Mouse (Mus musculus) neural tube, embryonic 14.5 days (tissue): ENCODE measurements around the gene Slc25a17. TPM values are rescaled to one million over a fixed set of nuclear protein-coding genes. Genes with fewer than 3 reads are reported as not detected.

ENCODE experiments used
- ATAC-seq: fragments of 200-750 bp; cut with Nextera tagmentation; 2 replicates; pipeline ENCODE4 v1.8.0; 2017; ENCODE audit warnings: low read depth, mild to moderate bottlenecking, moderate TSS enrichment, moderate library complexity
- H3K27ac ChIP-seq: fragments of 300-500 bp; sonication (generic); 2 replicates; pipeline ENCODE4 v1.5.1; 2014; ENCODE audit warnings: low read depth, mild to moderate bottlenecking, control low read depth, low read length, moderate library complexity, mixed read lengths
- H3K27me3 ChIP-seq: fragments of 300-500 bp; sonication (generic); 2 replicates; pipeline ENCODE4 v1.6.1; 2014; ENCODE audit warnings: low read length; ENCODE audit not compliant: control insufficient read depth, insufficient read depth
- H3K36me3 ChIP-seq: fragments of 300-500 bp; sonication (generic); 2 replicates; pipeline ENCODE4 v1.6.1; 2014; ENCODE audit warnings: low read length, mixed read lengths; ENCODE audit not compliant: control insufficient read depth, insufficient read depth
- H3K4me1 ChIP-seq: fragments of 300-500 bp; sonication (generic); 2 replicates; pipeline ENCODE4 v1.6.1; 2014; ENCODE audit warnings: low read length; ENCODE audit not compliant: control insufficient read depth, insufficient read depth
- H3K4me2 ChIP-seq: fragments of 300-500 bp; sonication (generic); 2 replicates; pipeline ENCODE4 v1.6.1; 2014; ENCODE audit warnings: mild to moderate bottlenecking, low read depth, low read length, control low read depth
- H3K4me3 ChIP-seq: fragments of 300-500 bp; sonication (generic); 2 replicates; pipeline ENCODE4 v1.5.1; 2014; ENCODE audit warnings: low read depth, low read length, control low read depth, mixed read lengths
- H3K9ac ChIP-seq: fragments of 300-500 bp; sonication (generic); replicated peaks from 2 replicates; pipeline ENCODE4 v1.6.1; 2014; ENCODE audit warnings: low read depth, mild to moderate bottlenecking, control low read depth, low read length, mixed read lengths
- H3K9me3 ChIP-seq: fragments of 300-500 bp; sonication (generic); 2 replicates; pipeline ENCODE4 v1.6.1; 2016; ENCODE audit warnings: low read length; ENCODE audit not compliant: control insufficient read depth
- WGBS: fragments of 180-500 bp; shearing (Covaris S2); extraction: QIAGEN DNeasy Blood & Tissue Kit; methylation state at CpG from one replicate; pipeline ENCODE4 v1.1.7; 2014; 5-methylcytosine and 5-hydroxymethylcytosine counted together
- polyA plus RNA-seq: library from polyadenylated mRNA; unstranded; fragments of >200 nt; fragmentation: Nextera tagmentation; extraction: Ambion mirVana; gene quantifications from 2 replicates; pipeline ENCODE4 v1.2.1, GENCODE M21; 2014

Gene Slc25a17
- polyA plus RNA-seq: 148 and 157 TPM in 2 replicates

- ATAC-seq: peak; percentile 99
- Histone ChIP-seq H3K4me2 (peak within 1 kb of the TSS; percentile 82), H3K9me3 (no peaks in the 10 kb centered on the region), H3K9ac (peak within 1 kb of the TSS; percentile 63), H3K36me3 (peaks cover 26% of the 10 kb centered on the region), H3K27ac (peak within 1 kb of the TSS; percentile 70), H3K4me3 (peak within 1 kb of the TSS; percentile 60), H3K4me1 (peaks cover 19% of the 10 kb centered on the region), H3K27me3 (no peaks in the 10 kb centered on the region)
- 1% methylated on average over 30 of the region's 30 CpGs for WGBS
Observed at GRCm38 (mm10) chr15:81360345-81361021, at the start of gene Slc25a17. TSS of gene Slc25a17 (minus strand) at chr15:81360812.

- H3K9ac ChIP-seq: no peak within 1 kb of the TSS
- no peak for ATAC-seq
- no peaks in the 10 kb centered on the region for H3K27me3 ChIP-seq
- H3K4me3 ChIP-seq: no peak within 1 kb of the TSS
- H3K27ac ChIP-seq: no peak within 1 kb of the TSS
- no peaks in the 10 kb centered on the region for H3K9me3 ChIP-seq
- H3K4me1 ChIP-seq: no peaks in the 10 kb centered on the region
- no peaks in the 10 kb centered on the region for H3K36me3 ChIP-seq
- no peak within 1 kb of the TSS for H3K4me2 ChIP-seq
- WGBS: 100% methylated on average over 1 of the region's 1 CpGs
Observed at GRCm38 (mm10) chr15:81408199-81408598, 47.6 kb upstream of the Slc25a17 start, which contains the start of gene Dnajb7. TSS of gene Dnajb7 (minus strand) at chr15:81408299.

- ATAC-seq: no peak
- Histone ChIP-seq H3K27me3 (no peaks in the 10 kb centered on the region), H3K4me2 (no peak overlapping the region), H3K4me1 (peaks cover 6% of the 10 kb centered on the region; the same call in 1 of the 2 replicates), H3K9me3 (no peaks in the 10 kb centered on the region), H3K9ac (no peak overlapping the region), H3K36me3 (no peaks in the 10 kb centered on the region), H3K4me3 (no peak overlapping the region), H3K27ac (no peak overlapping the region)
- WGBS: 79% methylated on average over 3 of the region's 3 CpGs
Observed at GRCm38 (mm10) chr15:81405008-81405407, 44.4 kb upstream of the Slc25a17 start.

GRCm38 (mm10) chr15:81399638-81400315, 39.2 kb upstream of the Slc25a17 start, which contains the start of the genes St13 and Xpnpep3:
TSS of gene St13 (minus strand) at chr15:81400077.
TSS of gene Xpnpep3 (plus strand) at chr15:81400138.
- under 1% methylated on average over 50 of the region's 50 CpGs for WGBS
- peak within 1 kb of the TSS; percentile 96 for H3K27ac ChIP-seq

GRCm38 (mm10) chr15:81399297-81399637, 38.7 kb upstream of the Slc25a17 start:
- no peak; the same call in 1 of the 2 replicates for ATAC-seq
- H3K27me3 ChIP-seq: no peaks in the 10 kb centered on the region
- peak overlapping the region; percentile 86 for H3K9ac ChIP-seq
- peak overlapping the region; percentile 96 for H3K27ac ChIP-seq
- H3K9me3 ChIP-seq: no peaks in the 10 kb centered on the region
- no peaks in the 10 kb centered on the region for H3K36me3 ChIP-seq
- peak overlapping the region; percentile 95 for H3K4me3 ChIP-seq
- H3K4me2 ChIP-seq: peak overlapping the region; percentile 67
- WGBS: under 1% methylated on average over 21 of the region's 21 CpGs
- H3K4me1 ChIP-seq: peaks cover 15% of the 10 kb centered on the region; the same call in 1 of the 2 replicates

More at GRCm38 (mm10) chr15:81399638-81400315, 39.2 kb upstream of the Slc25a17 start, which contains the start of the genes St13 and Xpnpep3:
- peak; percentile 100 for ATAC-seq
- H3K4me1 ChIP-seq: peaks cover 15% of the 10 kb centered on the region; the same call in 1 of the 2 replicates
- no peaks in the 10 kb centered on the region for H3K36me3 ChIP-seq
- peak within 1 kb of the TSS; percentile 86 for H3K9ac ChIP-seq
- no peaks in the 10 kb centered on the region for H3K9me3 ChIP-seq
- peak within 1 kb of the TSS; percentile 95 for H3K4me3 ChIP-seq
- H3K27me3 ChIP-seq: no peaks in the 10 kb centered on the region
- peak within 1 kb of the TSS; percentile 67 for H3K4me2 ChIP-seq

GRCm38 (mm10) chr15:81398189-81398588, 37.6 kb upstream of the Slc25a17 start:
- ATAC-seq: no peak
- peak overlapping the region; percentile 95 for H3K4me3 ChIP-seq
- H3K4me1 ChIP-seq: peaks cover 15% of the 10 kb centered on the region; the same call in 1 of the 2 replicates
- H3K9me3 ChIP-seq: no peaks in the 10 kb centered on the region
- no peaks in the 10 kb centered on the region for H3K27me3 ChIP-seq
- peak overlapping the region; percentile 67 for H3K4me2 ChIP-seq
- no peaks in the 10 kb centered on the region for H3K36me3 ChIP-seq
- H3K27ac ChIP-seq: no peak overlapping the region
- H3K9ac ChIP-seq: no peak overlapping the region; the same call in 1 of the 2 replicates

GRCm38 (mm10) chr15:81394211-81394915, 33.8 kb upstream of the Slc25a17 start:
- Histone ChIP-seq H3K9ac (no peak overlapping the region), H3K9me3 (no peaks in the 10 kb centered on the region), H3K4me3 (no peak overlapping the region), H3K4me2 (no peak overlapping the region), H3K36me3 (peaks cover 16% of the 10 kb centered on the region; the same call in 1 of the 2 replicates), H3K27me3 (no peaks in the 10 kb centered on the region), H3K27ac (no peak overlapping the region), H3K4me1 (peaks cover 10% of the 10 kb centered on the region; the same call in 1 of the 2 replicates)
- ATAC-seq: no peak
- WGBS: 92% methylated on average over 8 of the region's 8 CpGs

- Histone ChIP-seq H3K36me3 (peaks cover 18% of the 10 kb centered on the region; the same call in 1 of the 2 replicates), H3K9me3 (no peaks in the 10 kb centered on the region), H3K4me3 (no peak overlapping the region), H3K4me1 (peaks cover 2% of the 10 kb centered on the region; the same call in 1 of the 2 replicates), H3K27ac (no peak overlapping the region), H3K9ac (no peak overlapping the region), H3K27me3 (no peaks in the 10 kb centered on the region), H3K4me2 (no peak overlapping the region)
- ATAC-seq: no peak
Observed at GRCm38 (mm10) chr15:81392997-81393396, 32.4 kb upstream of the Slc25a17 start.
